In the genomic region with DNA sequence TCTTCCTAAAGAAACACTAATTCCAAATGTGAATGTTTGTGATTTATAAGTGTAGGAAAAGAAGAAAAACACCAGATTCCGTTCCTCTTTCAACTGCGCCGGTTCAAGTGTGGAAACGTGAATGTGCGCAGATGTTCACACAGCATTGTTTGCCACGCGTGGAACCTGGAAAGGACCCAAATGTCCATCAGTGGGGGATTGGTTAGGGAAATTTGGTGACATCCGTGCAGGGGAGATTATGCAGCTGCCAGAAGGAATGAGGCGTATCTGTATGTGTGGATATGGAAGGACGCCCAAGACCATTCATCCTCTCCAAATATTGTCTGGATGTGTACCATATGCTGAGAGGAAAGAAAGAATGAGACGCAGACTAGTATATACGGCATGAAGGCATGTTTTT, we compare ENCODE assay signal across 10 mouse cellular contexts.
A peak's percentile ranks its signal among the peaks of the same experiment; 100 is the strongest.
DNase-seq lines count a peak whose midpoint lies in the region; ATAC-seq and TF ChIP-seq lines count a peak whose summit lies in the region.
"Had no signal": no experiment of that assay in that cellular context is flagged by ENCODE, and none has a peak within 500 bp of the region (broad histone marks: within the 10 kb centered on the region; RNA-seq: fewer than 3 reads in every experiment).

No protein-coding gene starts in this region.

- no peak overlapping the region for H3K9ac ChIP-seq in limb, embryonic 14.5 days (ENCODE audit: low read depth, low read length, severe bottlenecking)
- H3K9ac ChIP-seq in embryonic facial prominence, embryonic 15.5 days = no peak overlapping the region

- no peaks in the 10 kb centered on the region for H3K27me3 ChIP-seq in limb, embryonic 14.5 days (ENCODE audit: control insufficient read depth, insufficient read depth, low read length)
- no peaks in the 10 kb centered on the region for H3K27me3 ChIP-seq in limb, embryonic 10.5 days (ENCODE audit: low read depth, poor library complexity, severe bottlenecking)
- H3K27me3 ChIP-seq in embryonic facial prominence, embryonic 15.5 days = no peaks in the 10 kb centered on the region
- H3K27me3 ChIP-seq: megakaryocyte, embryonic 14.5 days had no signal

- H3K4me3 ChIP-seq in limb, embryonic 14.5 days (replicated peaks; ENCODE audit: low read length) = no peak overlapping the region
- no peak overlapping the region for H3K4me3 ChIP-seq in limb, embryonic 10.5 days
- no peak overlapping the region for H3K4me3 ChIP-seq in embryonic facial prominence, embryonic 15.5 days (replicated peaks)
- H3K4me3 ChIP-seq: megakaryocyte, embryonic 14.5 days had no signal

- no peak for ATAC-seq in limb, embryonic 14.5 days (ENCODE audit: low FRiP score, low read depth)
- 0 out of 2 replicates have a peak, but pooled peaks have one; percentile 43 for ATAC-seq in embryonic facial prominence, embryonic 15.5 days (ENCODE audit: insufficient number of reproducible peaks, low FRiP score, low TSS enrichment, low read depth)

- H3K4me2 ChIP-seq in limb, embryonic 14.5 days (replicated peaks; ENCODE audit: low read depth, low read length, severe bottlenecking) = no peak overlapping the region
- H3K4me2 ChIP-seq in embryonic facial prominence, embryonic 15.5 days (replicated peaks) = no peak overlapping the region

- DNase-seq in heart, postnatal 10 days = peak; percentile 22 to 33
- no peak for DNase-seq in heart, postnatal 36 days
- DNase-seq in limb, embryonic 14.5 days (ENCODE audit: low spot score) = peak; percentile 37
- no peak for DNase-seq in limb, embryonic 10.5 days (ENCODE audit: low spot score)
- peak; percentile 39 to 59 for DNase-seq in left cerebral cortex, postnatal 36 days (ENCODE audit: low spot score in 2 of 2)
- no peak for DNase-seq in spleen, postnatal 36 days (ENCODE audit: low spot score in 2 of 2)
- DNase-seq in embryo, embryonic 10 days (ENCODE audit: low spot score) = no peak
- DNase-seq: thymus, postnatal 14 days had no signal

- no peak for TF ChIP-seq POLR2A in limb, embryonic 14.5 days (IDR thresholded peaks at IDR 0.05; ENCODE audit: borderline replicate concordance, extremely low read depth, insufficient read depth, insufficient read length)

- H3K36me3 ChIP-seq in limb, embryonic 14.5 days (ENCODE audit: control insufficient read depth, insufficient read depth, low read length) = 0 out of 2 replicates have a peak, but pooled peaks cover 3% of the 10 kb centered on the region
- peaks cover 16% of the 10 kb centered on the region; the same call in 1 of the 2 replicates for H3K36me3 ChIP-seq in limb, embryonic 10.5 days
- H3K36me3 ChIP-seq in embryonic facial prominence, embryonic 15.5 days = peaks cover 4% of the 10 kb centered on the region; the same call in 1 of the 2 replicates

- 79% methylated on average over 12 of the region's 12 CpGs for WGBS in limb, embryonic 14.5 days
- 95% methylated on average over 12 of the region's 12 CpGs for WGBS in limb, embryonic 10.5 days
- 60% methylated on average over 12 of the region's 12 CpGs for WGBS in embryonic facial prominence, embryonic 15.5 days

- H3K27ac ChIP-seq in limb, embryonic 14.5 days (replicated peaks; ENCODE audit: low read depth, low read length) = no peak overlapping the region
- no peak overlapping the region for H3K27ac ChIP-seq in limb, embryonic 10.5 days
- no peak overlapping the region; the same call in 1 of the 2 replicates for H3K27ac ChIP-seq in embryonic facial prominence, embryonic 15.5 days (replicated peaks)

- H3K4me1 ChIP-seq in limb, embryonic 14.5 days (ENCODE audit: control insufficient read depth, insufficient read depth, low read length) = no peaks in the 10 kb centered on the region
- H3K4me1 ChIP-seq in limb, embryonic 10.5 days = peaks cover 6% of the 10 kb centered on the region
- peaks cover 10% of the 10 kb centered on the region for H3K4me1 ChIP-seq in embryonic facial prominence, embryonic 15.5 days

- intact Hi-C loops in heart, postnatal 10 days (cut with DNase I) = no loop called here
- intact Hi-C loops in heart, postnatal 36 days (cut with DNase I) = no loop called here
- intact Hi-C loops in left cerebral cortex, postnatal 36 days (cut with DNase I) = no loop called here

- H3K9me3 ChIP-seq in limb, embryonic 14.5 days (ENCODE audit: control insufficient read depth, low read length) = no peaks in the 10 kb centered on the region
- no peaks in the 10 kb centered on the region for H3K9me3 ChIP-seq in limb, embryonic 10.5 days (replicated peaks)
- no peaks in the 10 kb centered on the region for H3K9me3 ChIP-seq in embryonic facial prominence, embryonic 15.5 days (replicated peaks)
- H3K9me3 ChIP-seq: megakaryocyte, embryonic 14.5 days had no signal

Comparison
In these comparisons a context has a peak if more than half of its experiments do, and no peak if none do; other contexts are left out.
1. DNase-seq: peak in heart, postnatal 10 days (2 of 2), limb, embryonic 14.5 days (single experiment) and left cerebral cortex, postnatal 36 days (2 of 2); none in heart, postnatal 36 days (0 of 2), limb, embryonic 10.5 days (single experiment), spleen, postnatal 36 days (0 of 2) and embryo, embryonic 10 days (single experiment).